Mouse (Mus musculus) olfactory bulb, adult 2 months (tissue): ENCODE data around the gene Akap6.

ENCODE experiments used
- CTCF ChIP-seq: fragments of 200-500 bp; IDR thresholded peaks from 2 replicates; pipeline ENCODE4 v1.5.1; 2012; ENCODE audit warnings: low read depth, mild to moderate bottlenecking, low read length, moderate library complexity; ENCODE audit not compliant: insufficient read depth
- POLR2A ChIP-seq: fragments of 200-500 bp; IDR thresholded peaks from 2 replicates; pipeline ENCODE4 v1.6.1; 2012; ENCODE audit warnings: mild to moderate bottlenecking, low read depth, low read length, moderate library complexity; ENCODE audit not compliant: insufficient read depth

DNA sequence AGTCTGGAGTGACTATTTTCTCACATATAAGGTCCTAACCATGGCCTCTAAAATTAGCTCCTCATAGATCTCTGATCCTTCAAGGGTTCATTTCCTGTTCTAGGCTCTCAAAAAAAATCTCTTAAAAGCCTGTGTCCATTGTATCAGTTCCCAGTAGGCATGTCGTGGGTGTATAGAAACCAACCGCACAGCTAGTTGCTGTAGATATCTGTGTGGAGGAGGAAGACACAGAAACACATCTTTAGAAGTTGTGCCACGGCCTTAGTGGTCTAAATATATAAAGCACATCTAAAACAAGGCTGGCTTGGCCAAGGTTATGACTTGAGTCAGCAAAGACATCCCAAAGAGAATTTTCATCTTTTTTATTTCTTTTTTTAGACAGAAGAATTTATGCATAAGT is 172.4 kb downstream of the Akap6 start:
- TF ChIP-seq CTCF (no peak), POLR2A (no peak)
